Mouse (Mus musculus) gastrocnemius, postnatal 36 days (tissue): ENCODE measurements around the gene Kcne3. TPM values are rescaled to one million over a fixed set of nuclear protein-coding genes. Genes with fewer than 3 reads are reported as not detected.

Source experiments
- DNase-seq, 2 experiments: peaks; one replicate each; pipeline ENCODE4 v3.0.0; 2022
- intact Hi-C: fragments of 180-260 bp; cut with DNase I; formaldehyde crosslinking; loops from one replicate; pipeline ENCODE4 v1.15.1; 2025
- long read RNA-seq, 2 experiments: library from polyadenylated mRNA; stranded (forward); transcript quantifications; one replicate each; pipeline ENCODE4 v2.0.0; 2021
- total RNA-seq, 2 experiments: library from RNA; stranded (reverse); gene quantifications; 2 replicates each; pipeline ENCODE4 v1.2.3; 2021

The Kcne3 gene
- 1 to 10 TPM in 1 of 2 experiments, under 1 TPM in 1; 0.61 to 1.5 TPM for total RNA-seq
- long read RNA-seq, experiment 1 = 0 reads
- long read RNA-seq, experiment 2, partial matches to known transcripts = 0 of 1 reads
- long read RNA-seq, experiment 2, other reads (novel, unspliced or antisense) = 1 of 1 reads

DNA sequence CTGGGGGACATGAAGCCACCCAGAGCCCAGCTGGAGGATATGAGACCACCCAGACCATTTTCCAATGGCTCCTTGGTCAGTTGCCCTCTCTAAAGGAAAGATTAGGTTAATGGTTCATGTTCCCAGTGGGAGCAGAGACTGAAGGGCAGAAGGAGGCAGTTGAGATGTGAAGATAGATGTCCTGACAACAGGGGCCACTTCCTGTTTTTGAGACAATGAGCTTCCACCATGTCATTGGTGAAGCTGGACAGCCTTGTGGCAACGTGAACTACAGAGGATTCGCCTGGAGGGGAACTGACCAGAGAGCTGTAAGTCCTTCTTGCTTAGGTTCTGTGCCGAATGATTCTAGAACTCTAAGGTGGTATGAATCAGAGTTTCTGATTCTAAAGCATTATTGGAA lies at the start of gene Kcne3:
TSS of gene Kcne3 (plus strand) at position 234 of the 400 bp plus-strand sequence.
- intact Hi-C loops = no loop called here
- no peak for DNase-seq

DNA sequence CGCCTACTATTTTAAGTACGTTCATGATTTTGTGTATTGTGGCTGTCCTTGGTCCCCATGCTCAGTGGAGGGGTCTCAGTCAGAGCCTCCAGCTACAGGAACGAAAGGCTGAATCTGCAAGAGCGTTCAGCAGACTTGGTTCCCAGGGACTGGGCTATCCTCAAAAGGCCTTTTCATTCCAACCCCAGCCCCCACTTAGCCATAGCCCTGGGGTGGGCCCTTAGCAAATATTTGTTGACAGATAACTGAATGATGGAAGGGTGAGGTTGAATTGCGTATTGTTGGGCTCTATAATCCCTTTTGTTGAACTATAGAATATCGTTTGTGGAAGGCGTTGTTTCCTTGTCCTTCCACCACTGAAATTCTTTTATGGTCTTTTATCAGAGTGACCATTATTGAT lies 49.8 kb upstream of the Kcne3 start:
- intact Hi-C loops = no loop called here

DNA sequence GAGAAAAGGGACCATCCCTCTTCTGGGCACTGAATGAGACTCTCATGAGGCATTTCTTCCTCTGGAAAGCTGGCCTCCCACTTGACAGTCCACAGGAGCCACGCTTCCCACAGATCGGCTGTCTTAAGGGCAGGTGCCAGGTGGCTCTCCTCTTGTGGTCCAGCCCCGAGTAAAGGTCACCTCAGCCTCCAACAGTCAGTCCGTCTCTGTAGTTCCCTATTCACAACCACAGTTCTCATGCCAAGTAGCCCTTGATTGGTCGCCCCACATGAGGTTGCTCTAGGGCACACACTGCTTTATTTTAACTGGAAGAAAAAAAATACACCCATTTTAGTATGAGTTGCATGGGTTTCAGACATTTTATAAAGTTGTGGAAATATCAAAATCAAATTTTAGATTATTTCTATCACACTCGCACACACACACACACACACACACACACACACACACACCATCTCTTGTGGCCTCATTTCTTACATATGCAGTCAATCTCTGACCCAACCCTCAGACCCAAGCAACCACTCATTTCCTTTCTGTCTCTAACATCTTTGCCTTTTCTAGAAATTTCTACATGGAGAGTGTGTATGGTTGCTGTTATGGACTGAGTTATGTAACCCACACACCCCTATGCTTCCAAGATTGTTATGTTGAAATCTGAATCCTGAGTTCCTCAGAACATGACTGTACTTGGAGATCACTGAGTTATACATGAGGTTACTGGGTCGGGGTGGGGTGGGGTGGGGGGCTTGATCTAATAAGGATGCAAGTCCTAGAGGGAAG lies 47.9 kb upstream of the Kcne3 start:
- intact Hi-C loops = no loop called here

More for the DNA sequence above, 49.8 kb upstream of the Kcne3 start:
- no peak for DNase-seq

DNA sequence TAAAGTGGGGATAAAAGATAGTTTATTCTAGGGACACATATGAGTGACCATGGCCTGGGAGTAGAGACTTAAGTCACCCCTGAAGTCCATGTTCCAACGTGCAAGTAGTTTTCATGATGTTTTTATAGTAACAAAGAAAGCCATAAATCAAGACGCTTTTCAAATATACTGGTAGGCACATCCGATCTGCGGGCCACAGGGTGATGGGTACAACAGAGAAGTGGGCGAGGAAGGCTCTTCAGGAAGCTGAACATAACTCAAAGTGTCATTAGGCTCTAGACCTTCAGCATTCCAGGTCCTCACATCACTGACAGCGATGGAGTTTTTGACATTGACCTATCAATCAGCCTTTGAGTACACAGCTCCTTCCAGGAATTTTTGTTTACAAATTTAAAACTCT lies 45.7 kb upstream of the Kcne3 start:
- no peak for DNase-seq
- intact Hi-C loops = no loop called here

More for the DNA sequence above, 47.9 kb upstream of the Kcne3 start:
- no peak for DNase-seq

DNA sequence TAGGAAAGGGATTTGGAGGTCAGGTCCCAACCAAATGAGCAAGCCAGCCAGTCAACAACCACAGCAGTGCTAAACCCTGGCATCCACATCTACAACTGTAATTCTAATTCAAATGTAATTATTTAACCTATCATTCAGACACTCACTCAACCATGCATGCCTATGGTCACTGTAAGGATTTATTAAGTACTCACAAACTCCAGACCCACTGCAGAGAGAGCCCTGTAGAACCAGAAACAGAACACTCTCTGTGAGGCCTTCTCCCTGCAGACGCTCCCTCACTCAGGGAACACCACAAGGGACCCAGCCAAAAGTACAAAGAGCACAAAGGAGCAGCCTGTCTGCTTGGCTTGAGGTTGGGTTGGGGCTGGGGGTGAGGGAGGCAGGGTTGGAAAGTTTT lies 43.9 kb upstream of the Kcne3 start:
- intact Hi-C loops = no loop called here
- no peak for DNase-seq

DNA sequence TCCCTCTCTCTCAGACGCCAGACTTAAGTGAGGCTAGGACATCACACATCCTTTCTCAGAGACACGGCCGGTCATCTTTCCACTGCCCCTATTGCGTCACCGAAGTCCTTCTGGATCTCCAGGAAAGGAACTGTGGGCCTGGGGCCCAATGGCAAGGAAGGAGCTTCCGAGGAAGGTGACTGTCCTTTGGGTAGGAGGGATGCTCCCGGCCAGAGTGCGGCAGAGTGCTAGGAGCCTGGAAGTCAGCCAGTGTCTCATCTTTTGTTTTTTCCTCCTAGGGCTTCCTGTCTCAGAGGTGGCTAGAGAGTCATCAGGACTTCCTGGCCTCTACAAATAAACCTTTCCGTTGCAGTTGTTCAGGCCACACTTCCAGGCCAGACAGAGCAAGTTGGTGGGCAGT lies 39.3 kb upstream of the Kcne3 start:
- intact Hi-C loops = no loop called here
- no peak for DNase-seq

DNA sequence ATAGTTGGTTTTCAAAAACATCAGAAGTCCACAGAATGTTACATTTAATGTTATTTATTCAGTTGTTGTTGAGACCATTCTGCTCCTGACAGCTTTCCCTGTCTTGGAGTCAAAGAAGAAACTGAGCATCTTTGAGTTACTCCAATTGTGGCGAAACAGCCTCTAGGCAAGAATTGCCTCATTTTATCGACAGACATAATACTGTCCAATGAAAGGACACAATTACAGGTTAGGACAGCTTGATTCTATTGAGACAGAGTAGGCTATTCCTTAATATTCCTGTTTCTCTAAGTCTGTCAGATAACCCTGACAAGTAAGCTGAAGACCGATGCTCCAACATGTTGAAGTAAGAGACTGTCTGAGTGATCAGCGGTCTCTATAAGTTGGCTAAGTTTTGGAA lies 38.2 kb upstream of the Kcne3 start:
- DNase-seq = no peak
- intact Hi-C loops = no loop called here

DNA sequence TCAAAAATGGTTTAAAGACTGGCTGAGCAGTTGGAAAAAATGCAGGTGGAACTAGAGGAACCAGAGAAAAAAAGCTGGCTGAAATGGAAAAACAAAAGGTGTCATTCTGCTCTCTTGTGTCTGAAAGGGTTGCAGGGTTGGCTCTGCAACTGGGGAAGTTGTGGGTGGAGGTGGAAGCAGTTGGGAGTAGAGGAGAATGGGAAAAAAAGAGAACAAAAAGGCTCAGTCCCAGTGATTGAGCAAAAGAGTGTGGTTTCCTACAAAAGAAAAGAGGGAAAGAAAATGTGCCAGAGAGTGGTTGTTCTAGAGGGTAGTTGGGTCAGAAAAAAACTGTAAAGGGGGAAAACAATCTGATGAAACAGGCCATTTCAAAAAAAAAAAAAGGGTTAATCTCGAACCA lies 35.7 kb upstream of the Kcne3 start:
- no peak for DNase-seq
- intact Hi-C loops = no loop called here

DNA sequence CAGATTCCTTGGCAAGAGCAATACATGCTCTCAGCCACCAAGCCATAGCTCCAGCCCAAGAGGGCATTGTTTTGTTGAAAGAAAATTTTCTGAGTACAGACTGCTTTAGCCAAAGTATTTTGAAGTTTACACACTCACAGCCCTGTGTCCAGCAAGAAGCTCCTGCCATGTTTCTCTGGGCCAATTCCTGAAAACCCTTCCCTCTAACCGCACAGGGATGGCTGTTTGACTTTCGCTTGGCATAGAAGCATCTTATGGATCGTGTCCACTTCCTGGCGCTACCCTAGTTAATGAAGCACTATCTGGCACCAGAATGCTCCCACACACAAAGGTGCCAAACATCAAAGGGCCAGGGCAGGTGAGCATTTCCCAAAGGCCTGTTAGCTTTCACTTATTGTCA lies 27.7 kb upstream of the Kcne3 start:
- intact Hi-C loops = no loop called here
- no peak for DNase-seq

DNA sequence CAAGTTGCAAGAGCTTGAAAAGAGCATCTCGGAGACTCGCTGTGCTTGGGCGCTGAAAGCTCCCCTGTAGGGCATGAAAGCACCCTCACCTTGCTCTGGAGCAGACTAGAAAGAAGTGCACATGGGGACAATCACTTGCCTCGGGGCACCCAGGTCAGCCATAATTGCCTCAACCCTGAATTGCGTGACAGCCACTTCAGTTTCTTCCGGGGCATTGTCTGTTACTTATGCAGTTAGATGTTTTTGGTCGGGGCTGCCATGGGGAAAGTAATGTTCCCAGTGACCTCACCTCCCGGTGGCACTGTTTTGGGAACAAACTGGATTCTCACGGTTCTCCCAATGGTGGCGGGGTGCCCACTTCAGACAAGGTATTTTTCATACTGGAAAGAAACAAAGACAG lies 26.2 kb upstream of the Kcne3 start:
- no peak for DNase-seq
- intact Hi-C loops = no loop called here

DNA sequence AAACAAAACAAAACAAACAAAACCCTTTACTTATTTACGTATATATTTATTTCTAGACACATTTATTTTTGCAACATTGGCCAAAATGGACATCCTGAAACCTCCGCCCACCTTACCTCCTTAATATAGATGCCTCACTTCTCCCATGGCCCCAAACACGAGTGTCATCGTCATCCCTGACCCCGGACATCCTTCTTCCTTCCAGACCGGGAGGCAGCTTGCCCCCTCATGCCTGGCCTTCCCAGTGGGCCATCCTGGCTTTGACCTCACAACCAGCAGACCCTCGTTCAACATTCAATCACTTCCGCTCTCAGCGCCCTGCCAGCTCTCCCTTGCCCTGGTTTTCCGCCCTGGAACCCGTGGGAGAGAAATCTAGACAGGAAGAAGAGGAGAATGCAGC lies 25.7 kb upstream of the Kcne3 start:
- DNase-seq = no peak
- intact Hi-C loops = no loop called here

DNA sequence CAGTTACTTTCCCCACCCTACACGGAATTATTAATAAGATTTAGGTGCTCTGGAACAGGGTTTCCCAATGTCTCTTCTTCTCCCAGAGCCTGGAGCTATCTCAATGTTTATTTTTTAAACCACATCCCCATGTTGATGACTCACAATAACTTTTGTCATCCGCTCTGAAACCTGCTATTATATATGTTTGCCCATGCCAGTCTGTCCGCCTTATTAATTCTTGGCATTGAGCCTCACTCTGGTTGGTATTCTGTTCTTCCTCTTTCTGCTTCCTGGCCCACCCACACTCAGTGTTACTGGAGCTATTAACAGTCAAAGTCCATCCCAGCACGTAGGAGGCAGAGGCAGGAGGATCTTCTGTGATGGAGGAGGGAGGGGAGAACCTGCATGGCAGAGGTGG lies 18.6 kb upstream of the Kcne3 start:
- DNase-seq = no peak
- intact Hi-C loops = no loop called here

DNA sequence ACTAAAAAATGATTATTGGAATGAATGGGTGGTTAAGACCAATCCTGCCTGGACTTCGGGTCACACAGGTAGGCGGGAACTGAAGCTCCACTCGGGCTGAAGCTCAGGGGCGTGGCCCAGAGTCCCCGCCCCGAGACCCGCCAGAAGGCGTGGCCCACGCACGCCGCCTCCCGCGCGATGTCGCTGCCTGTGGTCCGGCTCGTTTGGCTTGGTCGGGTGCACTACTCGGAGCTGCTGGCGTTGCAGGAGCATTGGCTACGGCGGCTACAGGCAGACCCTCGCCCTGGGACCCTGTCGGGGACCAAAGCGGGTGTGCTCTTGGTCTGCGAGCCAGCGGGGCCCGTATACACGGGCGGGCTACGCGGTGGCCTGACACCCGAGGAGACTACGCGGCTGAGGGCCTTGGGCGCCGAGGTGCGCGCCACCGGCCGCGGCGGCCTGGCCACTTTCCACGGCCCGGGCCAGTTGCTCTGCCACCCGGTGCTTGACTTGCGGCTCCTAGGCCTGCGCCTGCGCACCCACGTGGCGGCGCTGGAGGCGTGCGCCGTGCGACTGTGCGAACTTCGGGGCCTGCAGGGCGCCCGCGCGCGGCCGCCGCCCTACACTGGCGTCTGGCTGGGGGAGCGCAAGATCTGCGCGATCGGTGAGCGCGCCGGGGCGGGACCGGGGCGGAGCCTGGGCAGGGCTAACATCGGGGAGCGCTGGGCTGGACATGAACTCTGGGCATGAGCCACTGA lies 17.0 kb upstream of the Kcne3 start, which contains the start of gene Lipt2:
TSS of gene Lipt2 (plus strand) at position 173 of the 737 bp plus-strand sequence.
- peak; percentile 87 to 93 for DNase-seq
- intact Hi-C loops = no loop called here

DNA sequence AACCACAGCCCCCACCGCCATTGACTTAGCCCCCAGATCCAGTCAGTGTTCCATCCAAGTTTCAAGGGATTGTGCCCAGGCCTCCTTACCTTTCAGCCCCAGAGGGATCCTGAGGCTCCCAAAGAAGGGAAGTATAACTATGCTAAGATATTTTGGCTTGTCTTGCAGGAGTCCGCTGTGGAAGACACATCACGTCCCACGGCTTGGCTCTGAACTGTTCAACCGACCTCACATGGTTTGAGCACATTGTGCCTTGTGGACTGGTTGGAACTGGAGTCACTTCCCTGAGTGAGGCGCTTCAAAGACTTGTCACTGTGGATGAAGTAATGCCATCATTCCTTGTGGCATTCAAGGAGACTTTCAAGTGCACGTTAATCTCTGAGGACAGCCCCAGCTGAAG lies 16.3 kb upstream of the Kcne3 start:
- DNase-seq = peak in 1 of 2 experiments; percentile 22
- intact Hi-C loops = no loop called here

DNA sequence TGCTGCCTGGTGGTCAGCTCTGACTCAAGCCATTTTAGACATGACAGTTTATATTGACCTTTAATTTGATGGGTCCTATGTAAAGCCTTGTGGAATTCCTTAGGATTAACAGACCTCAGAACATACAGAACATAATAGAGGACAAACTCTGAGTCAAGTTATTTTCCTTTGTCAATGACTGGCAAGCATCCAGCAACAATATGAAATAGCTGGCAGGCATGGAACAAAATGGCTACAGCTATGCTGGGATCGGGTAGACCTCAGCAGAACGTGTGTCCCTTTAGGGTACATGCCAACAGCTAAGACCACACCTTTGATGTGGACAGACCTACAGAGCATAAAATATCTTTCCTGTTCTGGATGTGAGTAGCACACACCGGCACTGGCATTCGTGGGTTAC lies 12.8 kb upstream of the Kcne3 start:
- intact Hi-C loops = no loop called here
- no peak for DNase-seq

DNA sequence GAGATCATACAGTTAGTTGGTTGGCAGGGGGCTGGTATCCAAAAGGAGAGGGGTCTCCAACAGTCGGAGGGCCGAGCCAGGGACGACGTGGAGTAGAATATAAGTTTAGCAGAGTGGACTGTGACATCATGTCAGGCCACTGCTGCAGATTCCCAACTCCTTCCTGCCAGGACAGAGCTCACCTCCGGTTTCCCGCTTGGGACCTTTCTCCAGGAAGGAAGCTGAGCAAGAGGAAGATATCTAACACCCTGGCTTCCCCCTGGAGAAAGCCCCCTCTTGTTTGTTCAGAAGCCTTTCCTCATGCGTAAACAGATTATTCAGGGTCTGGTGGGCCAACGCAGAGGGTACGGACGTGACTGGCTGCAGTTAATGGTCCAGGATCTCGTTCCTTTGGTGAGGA lies 7.6 kb upstream of the Kcne3 start:
- intact Hi-C loops = no loop called here
- no peak for DNase-seq

DNA sequence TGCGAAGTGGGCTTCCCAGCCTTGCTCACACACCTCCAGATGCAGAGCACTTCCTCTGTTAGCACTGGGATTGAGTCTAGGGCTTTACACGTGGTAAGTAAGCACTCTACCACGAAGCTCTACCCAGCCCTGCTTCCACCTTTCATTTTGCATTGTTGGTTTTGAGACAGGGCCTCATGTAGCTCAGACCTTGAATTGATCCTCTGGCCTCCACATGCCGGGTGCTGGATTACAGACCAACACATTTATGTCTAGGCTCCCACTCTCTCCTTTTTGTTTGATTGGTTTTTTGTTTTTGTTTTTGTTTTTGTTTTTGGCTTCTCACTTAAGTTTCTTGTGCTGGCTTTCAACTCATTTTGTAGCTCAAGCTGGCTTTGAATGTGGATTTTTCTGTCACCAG lies 5.5 kb upstream of the Kcne3 start:
- DNase-seq = no peak
- intact Hi-C loops = no loop called here

DNA sequence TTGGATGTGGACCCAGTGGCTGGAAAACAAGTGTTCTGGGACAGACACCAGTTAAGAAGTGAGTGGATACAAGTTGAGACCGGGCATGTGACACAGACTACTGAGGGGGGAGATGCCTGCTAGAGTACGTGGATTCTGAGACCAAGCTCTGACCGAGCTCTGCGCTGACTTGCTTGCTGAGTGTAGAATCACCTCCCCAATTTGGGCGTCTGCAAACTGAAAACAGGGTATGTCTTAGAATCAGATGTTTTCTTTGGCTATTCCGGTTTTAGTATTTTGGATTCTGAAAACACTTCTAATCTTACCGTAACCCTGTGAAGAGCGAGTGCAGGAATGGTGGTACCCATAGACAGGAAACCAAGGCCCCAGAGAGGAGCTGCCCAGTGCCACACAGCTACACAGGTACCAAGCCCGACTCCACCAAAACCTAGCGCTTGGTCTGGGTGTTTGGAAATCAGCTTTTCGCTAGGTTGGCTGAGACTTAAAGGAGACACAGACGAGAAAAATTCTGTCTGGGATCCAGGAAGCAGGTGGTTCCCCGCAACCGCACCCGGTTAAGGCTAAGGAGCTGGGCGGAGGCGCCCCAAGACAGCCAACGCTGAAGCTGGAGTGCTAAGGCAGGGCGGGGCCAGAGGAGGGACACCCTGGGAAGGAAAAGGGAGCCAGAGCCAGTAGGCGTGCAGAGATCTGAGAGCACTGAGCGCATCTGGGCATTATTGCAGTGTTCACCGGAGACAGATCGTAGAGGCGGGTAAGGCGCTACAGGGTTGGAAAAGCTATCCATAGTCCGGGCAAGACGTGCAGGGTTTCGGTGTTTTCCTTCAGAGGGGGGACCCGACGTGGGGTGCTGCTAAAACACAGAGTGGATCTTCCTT lies 2.0 kb downstream of the Kcne3 start:
- peak; percentile 28 to 49 for DNase-seq
- intact Hi-C loops = no loop called here

DNA sequence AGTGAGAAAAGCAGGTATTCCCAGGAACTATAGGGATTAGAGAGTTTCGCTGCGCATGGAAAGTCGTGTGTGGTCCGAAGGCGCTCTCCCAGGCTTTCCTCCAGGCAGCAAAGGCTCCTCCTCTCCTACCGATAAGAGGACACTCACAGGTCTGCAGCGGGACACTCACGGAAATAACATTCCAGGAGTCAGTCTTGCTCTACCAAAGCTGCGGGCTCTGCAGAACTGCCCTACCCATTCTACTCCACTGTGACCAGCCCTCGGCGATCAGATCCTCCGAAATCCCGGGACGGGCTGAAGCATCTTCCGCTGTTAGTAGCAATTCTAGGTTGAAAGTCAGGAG lies 2.6 kb downstream of the Kcne3 start:
- DNase-seq = no peak
- intact Hi-C loops = no loop called here

DNA sequence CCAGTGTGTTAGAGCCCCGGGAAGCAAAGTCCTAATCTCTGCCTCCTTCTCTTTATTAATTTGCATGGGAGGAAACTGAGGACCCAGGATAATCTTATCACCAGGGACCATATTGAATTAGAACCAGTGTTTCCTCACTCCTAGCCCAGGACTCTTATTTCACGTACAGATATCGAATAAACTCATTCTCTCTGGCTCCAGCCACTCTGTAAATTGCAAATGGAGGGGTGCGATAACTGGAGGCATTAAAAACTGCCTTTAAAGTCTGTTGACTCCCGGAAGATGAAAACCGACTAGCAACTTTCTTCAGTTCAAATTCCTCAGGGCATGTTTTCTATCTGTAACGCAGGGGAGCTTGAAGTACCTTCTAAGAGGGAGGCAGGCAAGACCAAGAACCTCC lies 3.1 kb downstream of the Kcne3 start:
- no peak for DNase-seq
- intact Hi-C loops = no loop called here

DNA sequence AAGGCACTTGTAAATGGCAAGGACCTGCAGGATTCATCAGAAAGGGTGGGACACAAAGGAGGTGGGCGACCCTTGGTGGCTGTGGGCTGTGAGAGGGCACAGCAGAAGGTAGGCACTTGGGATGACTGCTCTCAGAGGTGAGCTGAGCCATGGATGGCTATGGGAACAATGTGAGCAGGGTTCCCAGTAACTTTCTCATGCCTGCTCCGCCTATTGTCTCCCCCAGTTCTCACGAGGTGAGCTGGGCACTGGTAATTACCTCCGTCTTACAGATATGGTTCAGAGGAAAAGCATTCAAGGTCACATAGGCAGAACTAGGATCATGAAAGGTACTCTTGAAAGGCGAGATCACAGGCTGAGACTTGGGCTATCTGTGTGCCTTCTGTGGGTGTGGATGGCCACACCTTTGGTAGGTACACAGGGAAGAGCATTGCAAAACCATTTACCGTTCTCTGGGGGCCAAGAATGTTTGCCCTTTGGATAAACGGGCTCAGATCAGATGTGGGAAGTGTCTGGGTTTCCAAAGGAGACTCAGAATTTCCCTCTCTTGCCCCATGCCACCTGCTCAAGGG lies 3.6 kb downstream of the Kcne3 start:
- intact Hi-C loops = no loop called here
- no peak for DNase-seq
